Mouse (Mus musculus) small intestine, adult 2 months (tissue): ENCODE measurements around the gene Cd300c2.

ENCODE experiments used
- CTCF ChIP-seq: fragments of 200-500 bp; IDR thresholded peaks from 2 replicates; pipeline ENCODE4 v1.5.1; 2012; ENCODE audit warnings: low read depth, mild to moderate bottlenecking, control low read depth, inconsistent platforms, low read length, moderate library complexity, mixed read lengths; ENCODE audit not compliant: insufficient replicate concordance, insufficient read length; ENCODE audit errors: extremely low read depth
- POLR2A ChIP-seq: fragments of 200-500 bp; IDR thresholded peaks from 2 replicates; pipeline ENCODE4 v1.6.1; 2012; ENCODE audit warnings: low read depth, mild to moderate bottlenecking, control low read depth, inconsistent platforms, low read length, moderate library complexity

- no peak for TF ChIP-seq CTCF
- no peak for TF ChIP-seq POLR2A
Observed at GRCm38 (mm10) chr11:115004070-115004469, 2.4 kb upstream of the Cd300c2 start.
